Mouse (Mus musculus): ENCODE results near the gene Camk2d. TPM values are rescaled to one million over a fixed set of nuclear protein-coding genes. Genes with fewer than 3 reads are reported as not detected.

The Camk2d gene
- polyA plus RNA-seq, 1 experiment from 2014 or later: 29.9 TPM

DNA sequence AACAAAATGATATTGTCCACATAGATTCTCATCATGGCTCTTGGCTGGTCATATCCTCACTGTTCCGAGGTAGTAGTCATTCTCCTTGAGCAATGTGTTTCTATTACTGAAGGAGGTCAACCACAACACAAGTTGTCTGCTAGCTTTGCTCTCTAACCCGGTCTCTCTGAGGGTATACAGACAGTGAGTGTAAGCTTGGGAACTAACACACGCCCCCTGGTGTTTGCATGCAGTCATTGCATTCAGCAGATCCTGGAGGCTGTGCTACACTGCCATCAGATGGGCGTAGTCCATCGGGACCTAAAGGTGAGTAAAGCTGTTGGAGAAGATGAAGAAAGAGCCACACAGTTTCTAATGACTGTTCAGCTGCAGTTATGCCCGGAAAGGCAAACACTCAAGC is 175.4 kb downstream of the Camk2d start:
- 18% methylated on average over 6 of the region's 6 CpGs for WGBS
- Histone ChIP-seq H3K4me1 (no peaks in the 10 kb centered on the region), H3K4me2 (replicated peaks) (no peak overlapping the region), H3K9me3 (no peaks in the 10 kb centered on the region), H3K4me3 (no peak overlapping the region), H3K36me3 (no peaks in the 10 kb centered on the region), H3K9ac (replicated peaks) (no peak overlapping the region), H3K27ac (replicated peaks) (no peak overlapping the region), H3K27me3 (no peaks in the 10 kb centered on the region)
- ATAC-seq (replicated peaks): peak; percentile 98

DNA sequence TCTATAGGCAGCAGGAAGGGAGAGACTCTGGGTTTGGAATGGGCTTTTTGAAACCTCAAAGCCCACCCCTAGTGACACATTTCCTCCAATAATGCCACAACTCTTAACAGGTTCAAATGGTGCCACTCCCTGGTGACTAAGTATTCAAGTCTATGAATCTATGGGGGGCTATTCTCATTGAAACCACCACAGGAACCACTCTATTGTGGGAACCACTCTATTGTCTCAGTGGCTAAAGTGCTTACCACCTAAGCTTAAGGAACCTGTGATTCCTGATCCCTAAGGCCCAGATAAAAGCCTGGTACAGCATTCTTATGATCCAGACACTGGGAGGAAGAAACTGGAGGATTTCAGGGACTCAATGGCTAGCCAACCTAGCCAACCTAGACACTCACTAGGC is 179.9 kb downstream of the Camk2d start:
- no peaks in the 10 kb centered on the region for H3K27me3 ChIP-seq
- H3K4me3 ChIP-seq: no peak overlapping the region
- H3K9me3 ChIP-seq: no peaks in the 10 kb centered on the region
- H3K9ac ChIP-seq (replicated peaks): no peak overlapping the region
- no peaks in the 10 kb centered on the region for H3K4me1 ChIP-seq
- no peak overlapping the region for H3K27ac ChIP-seq (replicated peaks)
- ATAC-seq (replicated peaks): no peak
- no peak overlapping the region for H3K4me2 ChIP-seq (replicated peaks)
- H3K36me3 ChIP-seq: no peaks in the 10 kb centered on the region

GRCm38 (mm10) chr3:126777101-126777500 is 181.0 kb downstream of the Camk2d start:
- Histone ChIP-seq H3K4me2 (replicated peaks) (no peak overlapping the region), H3K36me3 (no peaks in the 10 kb centered on the region), H3K9ac (replicated peaks) (no peak overlapping the region), H3K9me3 (no peaks in the 10 kb centered on the region), H3K27me3 (no peaks in the 10 kb centered on the region), H3K4me3 (no peak overlapping the region), H3K27ac (replicated peaks) (no peak overlapping the region), H3K4me1 (no peaks in the 10 kb centered on the region)
- WGBS: 96% methylated on average over 9 of the region's 9 CpGs
- ATAC-seq (replicated peaks): no peak

DNA sequence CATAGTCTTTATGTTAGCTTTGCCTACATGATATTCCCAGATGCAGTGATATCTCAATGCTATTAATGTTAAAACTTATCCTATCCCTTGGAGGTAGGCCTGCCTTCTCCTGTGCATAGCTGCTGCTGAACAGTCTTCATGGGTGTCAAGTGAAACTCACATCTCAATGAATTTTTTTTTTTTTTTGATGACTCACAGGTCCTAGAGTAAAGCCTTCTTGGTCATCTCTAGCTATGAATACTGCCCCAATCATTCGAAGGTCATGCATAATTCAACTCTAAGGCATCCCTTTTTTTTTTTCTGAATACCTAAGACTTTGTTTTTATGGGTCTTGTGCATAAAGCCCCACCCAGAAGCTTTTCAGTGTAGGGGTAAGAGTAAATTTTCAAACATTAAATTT is 181.8 kb downstream of the Camk2d start:
- WGBS: 90% methylated on average over 1 of the region's 1 CpGs
- Histone ChIP-seq H3K36me3 (no peaks in the 10 kb centered on the region), H3K4me1 (no peaks in the 10 kb centered on the region), H3K9ac (replicated peaks) (no peak overlapping the region), H3K27ac (replicated peaks) (no peak overlapping the region), H3K27me3 (no peaks in the 10 kb centered on the region), H3K4me2 (replicated peaks) (no peak overlapping the region), H3K9me3 (no peaks in the 10 kb centered on the region), H3K4me3 (no peak overlapping the region)
- no peak for ATAC-seq (replicated peaks)

DNA sequence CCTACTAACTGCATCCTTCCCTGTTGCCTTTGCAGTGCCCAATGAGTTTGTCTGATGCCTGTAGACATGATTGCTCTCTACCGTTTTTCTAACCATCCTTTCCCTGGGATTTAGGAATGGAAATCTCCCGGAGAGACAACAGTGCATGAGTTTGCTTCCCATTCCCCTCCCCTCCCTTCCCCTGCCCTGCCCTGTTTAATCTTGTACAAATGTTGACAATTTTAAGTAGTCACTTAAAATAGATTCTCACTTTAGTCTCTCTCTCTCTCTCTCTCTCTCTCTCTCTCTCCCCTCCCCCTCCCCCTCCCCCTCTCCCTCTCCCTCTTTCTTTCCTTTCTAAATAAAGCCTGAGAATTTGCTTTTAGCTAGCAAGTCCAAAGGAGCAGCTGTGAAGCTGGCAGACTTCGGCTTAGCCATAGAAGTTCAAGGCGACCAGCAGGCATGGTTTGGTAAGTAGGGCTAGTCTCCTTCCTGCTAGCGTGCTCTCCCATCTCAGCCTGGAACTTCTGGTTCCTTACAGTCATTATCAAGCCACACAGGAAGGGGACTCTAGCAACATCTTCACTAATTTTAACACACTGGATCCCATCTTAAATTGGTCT is 184.0 kb downstream of the Camk2d start:
- H3K9me3 ChIP-seq: no peaks in the 10 kb centered on the region
- no peak overlapping the region for H3K9ac ChIP-seq (replicated peaks)
- no peak for ATAC-seq (replicated peaks)
- 72% methylated on average over 5 of the region's 5 CpGs for WGBS
- no peaks in the 10 kb centered on the region for H3K4me1 ChIP-seq
- H3K4me2 ChIP-seq (replicated peaks): no peak overlapping the region
- H3K27ac ChIP-seq (replicated peaks): no peak overlapping the region
- no peak overlapping the region for H3K4me3 ChIP-seq
- H3K27me3 ChIP-seq: no peaks in the 10 kb centered on the region
- H3K36me3 ChIP-seq: no peaks in the 10 kb centered on the region

- ATAC-seq (replicated peaks): no peak
- Histone ChIP-seq H3K9ac (replicated peaks) (no peak overlapping the region), H3K36me3 (no peaks in the 10 kb centered on the region), H3K4me2 (replicated peaks) (no peak overlapping the region), H3K9me3 (no peaks in the 10 kb centered on the region), H3K27me3 (no peaks in the 10 kb centered on the region), H3K27ac (replicated peaks) (no peak overlapping the region), H3K4me1 (no peaks in the 10 kb centered on the region), H3K4me3 (no peak overlapping the region)
- 92% methylated on average over 2 of the region's 2 CpGs for WGBS
Measured at GRCm38 (mm10) chr3:126793035-126793964, 197.2 kb downstream of the Camk2d start.

DNA sequence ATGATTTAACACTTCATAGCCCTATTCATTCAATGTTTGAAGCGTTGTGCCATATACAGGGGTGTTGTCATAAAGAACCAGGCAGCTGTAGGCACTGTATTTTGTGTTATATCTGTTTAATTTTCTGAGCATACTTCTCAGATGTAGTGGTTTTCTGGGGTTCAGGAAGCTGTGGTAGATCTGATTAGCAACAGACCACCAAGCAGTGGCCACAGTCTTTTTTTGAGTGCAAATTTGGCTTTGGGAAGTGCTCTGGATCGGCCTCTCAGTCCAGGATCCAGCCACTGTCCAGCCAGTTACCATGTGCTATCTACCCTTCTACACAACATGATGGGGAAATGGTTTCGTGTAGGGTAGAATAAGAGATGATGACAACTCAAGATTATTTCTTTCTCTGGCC is 199.8 kb downstream of the Camk2d start:
- H3K9ac ChIP-seq (replicated peaks): no peak overlapping the region
- H3K4me3 ChIP-seq: no peak overlapping the region
- no peaks in the 10 kb centered on the region for H3K36me3 ChIP-seq
- no peaks in the 10 kb centered on the region for H3K4me1 ChIP-seq
- 94% methylated on average over 3 of the region's 3 CpGs for WGBS
- no peaks in the 10 kb centered on the region for H3K27me3 ChIP-seq
- no peak overlapping the region for H3K27ac ChIP-seq (replicated peaks)
- ATAC-seq (replicated peaks): no peak
- H3K9me3 ChIP-seq: no peaks in the 10 kb centered on the region
- no peak overlapping the region for H3K4me2 ChIP-seq (replicated peaks)

- WGBS: 93% methylated on average over 3 of the region's 3 CpGs
- ATAC-seq (replicated peaks): no peak
- Histone ChIP-seq H3K9ac (replicated peaks) (no peak overlapping the region), H3K36me3 (no peaks in the 10 kb centered on the region), H3K27me3 (no peaks in the 10 kb centered on the region), H3K4me1 (no peaks in the 10 kb centered on the region), H3K4me3 (no peak overlapping the region), H3K4me2 (replicated peaks) (no peak overlapping the region), H3K9me3 (no peaks in the 10 kb centered on the region), H3K27ac (replicated peaks) (no peak overlapping the region)
Measured at GRCm38 (mm10) chr3:126797025-126797424, 200.9 kb downstream of the Camk2d start.

DNA sequence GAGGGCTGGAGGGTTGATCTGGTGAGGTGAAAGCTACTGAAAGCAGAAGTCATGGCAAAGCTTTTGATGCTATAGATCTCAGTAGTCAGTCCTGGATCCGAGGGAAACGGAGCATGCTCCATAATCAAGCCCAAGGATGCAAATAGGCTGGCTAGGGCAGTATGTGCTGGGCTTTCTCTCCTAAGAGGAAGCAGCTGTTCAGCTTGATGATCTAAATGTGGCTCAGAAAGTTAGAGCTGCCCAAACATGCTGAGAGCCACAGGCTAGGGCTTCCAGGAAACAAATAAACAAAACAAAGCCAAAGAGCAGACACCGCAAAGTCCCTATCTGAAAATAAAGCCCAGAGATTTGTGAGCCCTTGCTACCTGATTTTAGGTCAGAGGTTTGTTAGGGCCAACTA is 201.7 kb downstream of the Camk2d start:
- no peak for ATAC-seq (replicated peaks)
- H3K9me3 ChIP-seq: no peaks in the 10 kb centered on the region

GRCm38 (mm10) chr3:126802988-126803387 is 206.9 kb downstream of the Camk2d start:
- Histone ChIP-seq H3K4me2 (replicated peaks) (no peak overlapping the region), H3K27me3 (no peaks in the 10 kb centered on the region), H3K9me3 (no peaks in the 10 kb centered on the region), H3K27ac (replicated peaks) (no peak overlapping the region), H3K4me3 (no peak overlapping the region), H3K4me1 (no peaks in the 10 kb centered on the region), H3K36me3 (no peaks in the 10 kb centered on the region), H3K9ac (replicated peaks) (no peak overlapping the region)
- 93% methylated on average over 6 of the region's 6 CpGs for WGBS
- no peak for ATAC-seq (replicated peaks)

More for the DNA sequence above, 201.7 kb downstream of the Camk2d start:
- Histone ChIP-seq H3K4me2 (replicated peaks) (no peak overlapping the region), H3K4me1 (no peaks in the 10 kb centered on the region), H3K36me3 (no peaks in the 10 kb centered on the region), H3K4me3 (no peak overlapping the region), H3K27ac (replicated peaks) (no peak overlapping the region), H3K27me3 (no peaks in the 10 kb centered on the region), H3K9ac (replicated peaks) (no peak overlapping the region)
- 89% methylated on average over 3 of the region's 3 CpGs for WGBS

GRCm38 (mm10) chr3:126804968-126805367 is 208.9 kb downstream of the Camk2d start:
- H3K27ac ChIP-seq (replicated peaks): no peak overlapping the region
- no peak overlapping the region for H3K9ac ChIP-seq (replicated peaks)
- no peak overlapping the region for H3K4me2 ChIP-seq (replicated peaks)
- 83% methylated on average over 5 of the region's 5 CpGs for WGBS
- ATAC-seq (replicated peaks): no peak
- no peaks in the 10 kb centered on the region for H3K27me3 ChIP-seq
- no peaks in the 10 kb centered on the region for H3K36me3 ChIP-seq
- H3K4me1 ChIP-seq: no peaks in the 10 kb centered on the region
- H3K4me3 ChIP-seq: no peak overlapping the region
- H3K9me3 ChIP-seq: no peaks in the 10 kb centered on the region

DNA sequence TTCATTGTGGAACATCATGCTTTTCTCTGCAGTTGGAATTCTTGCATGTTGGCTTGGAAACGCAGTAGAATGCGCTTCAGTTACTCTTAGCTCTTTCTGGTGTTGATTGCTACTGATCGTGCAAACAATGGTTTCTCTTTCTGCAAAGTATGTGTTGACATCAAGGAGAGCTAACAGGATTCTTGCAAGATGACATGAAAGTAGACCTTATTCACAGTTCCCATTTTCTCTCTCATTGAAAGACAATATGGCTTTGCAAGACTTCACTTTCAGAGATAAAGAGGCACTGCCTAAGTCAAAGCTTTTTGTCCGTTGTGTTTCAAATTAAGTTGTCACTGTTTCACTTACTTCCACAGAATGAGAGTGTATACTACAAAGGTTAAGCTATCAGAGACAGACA is 210.0 kb downstream of the Camk2d start:
- ATAC-seq (replicated peaks): no peak
- Histone ChIP-seq H3K4me3 (no peak overlapping the region), H3K36me3 (no peaks in the 10 kb centered on the region), H3K9me3 (no peaks in the 10 kb centered on the region), H3K4me1 (no peaks in the 10 kb centered on the region), H3K4me2 (replicated peaks) (no peak overlapping the region), H3K9ac (replicated peaks) (no peak overlapping the region), H3K27me3 (no peaks in the 10 kb centered on the region), H3K27ac (replicated peaks) (no peak overlapping the region)
- 73% methylated on average over 4 of the region's 4 CpGs for WGBS
